Mouse (Mus musculus) ES-E14 (cell line): ENCODE data around the gene Cela3b. TPM values are rescaled to one million over a fixed set of nuclear protein-coding genes. Genes with fewer than 3 reads are reported as not detected.

Source experiments
- DNase-seq: peaks from one replicate; pipeline ENCODE4 v3.0.0-alpha.2; 2013; ENCODE audit warnings: low read depth, low spot score
- H3K27ac ChIP-seq: 2 replicates; pipeline ENCODE4 v1.5.1; 2012; ENCODE audit warnings: low read depth, mild to moderate bottlenecking, low read length, moderate library complexity, mixed read lengths; ENCODE audit not compliant: poor library complexity, insufficient read depth, severe bottlenecking
- H3K36me3 ChIP-seq: 2 replicates; pipeline ENCODE4 v1.6.1; 2012; ENCODE audit warnings: mild to moderate bottlenecking, low read length, moderate library complexity, mixed read lengths; ENCODE audit not compliant: control insufficient read depth, poor library complexity, insufficient read depth, severe bottlenecking
- H3K4me1 ChIP-seq, 2 experiments: fragments of 150-350 bp in 1 of 2; sonication (generic) in 1 of 2; 2 replicates each; pipeline ENCODE4 v1.6.1; 2012; ENCODE audit warnings: low read length in 2 of 2, mild to moderate bottlenecking in 1 of 2, mixed read lengths in 1 of 2; ENCODE audit not compliant: control insufficient read depth in 2 of 2, insufficient read depth in 2 of 2, poor library complexity in 1 of 2
- H3K4me3 ChIP-seq, 2 experiments: fragments of 150-350 bp in 1 of 2; sonication (generic) in 1 of 2; 2 replicates each; pipeline ENCODE4 v1.5.1; 2012; ENCODE audit warnings: low read length in 2 of 2, low read depth in 1 of 2, mild to moderate bottlenecking in 1 of 2, mixed read lengths in 1 of 2; ENCODE audit not compliant: insufficient read depth in 1 of 2, poor library complexity in 1 of 2, severe bottlenecking in 1 of 2
- H3K9ac ChIP-seq: 2 replicates; pipeline ENCODE4 v1.6.1; 2012; ENCODE audit warnings: low read depth, mild to moderate bottlenecking, low read length, mixed read lengths; ENCODE audit not compliant: poor library complexity, insufficient read depth, severe bottlenecking
- H3K9me3 ChIP-seq: fragments of 150-350 bp; sonication (generic); 2 replicates; pipeline ENCODE4 v1.6.1; 2012; ENCODE audit warnings: low read depth, mild to moderate bottlenecking, low read length; ENCODE audit not compliant: control insufficient read depth, insufficient read depth
- CHD2 ChIP-seq: IDR thresholded peaks from 2 replicates; pipeline ENCODE4 v1.6.1; 2014; ENCODE audit warnings: mild to moderate bottlenecking, low read depth, low read length, inconsistent platforms
- HCFC1 ChIP-seq: IDR thresholded peaks from 2 replicates; pipeline ENCODE4 v1.6.1; 2012; ENCODE audit warnings: low read length, inconsistent platforms, borderline replicate concordance; ENCODE audit not compliant: insufficient read depth
- MAFK ChIP-seq: IDR thresholded peaks from 2 replicates; pipeline ENCODE4 v1.6.1; 2014; ENCODE audit warnings: mild to moderate bottlenecking, low read depth, low read length, inconsistent platforms; ENCODE audit not compliant: insufficient read depth
- ZC3H11A ChIP-seq: IDR thresholded peaks from 2 replicates; pipeline ENCODE4 v1.6.1; 2012; ENCODE audit warnings: low read depth, mild to moderate bottlenecking, inconsistent platforms, low read length, borderline replicate concordance
- ZNF384 ChIP-seq: IDR thresholded peaks from 2 replicates; pipeline ENCODE4 v1.6.1; 2012; ENCODE audit warnings: low read depth, low read length, inconsistent platforms
- in situ Hi-C, 2 experiments: fragments of 600-800 bp; cut with MboI; formaldehyde crosslinking; loops; one replicate each; pipeline ENCODE4 v1.15.1; 2025; ENCODE audit warnings: low sequenced_read_pairs in 2 of 2, inconsistent platforms in 1 of 2; ENCODE audit not compliant: unreplicated experiment in 2 of 2
- total RNA-seq: library from RNA; depleted of rRNA; stranded (reverse); fragments of 300-350 nt; gene quantifications from 2 replicates; pipeline ENCODE4 v1.2.3, GENCODE M21; 2012

Gene Cela3b
- total RNA-seq, 1 experiment: not detected

GRCm38 (mm10) chr4:137473240-137473639 lies 42.9 kb upstream of the Cela3b start:
- H3K4me1 ChIP-seq: peaks cover 14 to 60% of the 10 kb centered on the region in 2 experiments
- DNase-seq: no peak
- no peak for TF ChIP-seq CHD2
- no peak for TF ChIP-seq MAFK
- TF ChIP-seq ZC3H11A: no peak
- no peak for TF ChIP-seq HCFC1
- no peak for TF ChIP-seq ZNF384
- H3K9me3 ChIP-seq: no peaks in the 10 kb centered on the region
- H3K9ac ChIP-seq: no peak overlapping the region
- peaks cover 3% of the 10 kb centered on the region; the same call in 1 of the 2 replicates for H3K36me3 ChIP-seq
- no peak overlapping the region for H3K27ac ChIP-seq
- H3K4me3 ChIP-seq: no peak overlapping the region
- in situ Hi-C loops: no loop called here

DNA sequence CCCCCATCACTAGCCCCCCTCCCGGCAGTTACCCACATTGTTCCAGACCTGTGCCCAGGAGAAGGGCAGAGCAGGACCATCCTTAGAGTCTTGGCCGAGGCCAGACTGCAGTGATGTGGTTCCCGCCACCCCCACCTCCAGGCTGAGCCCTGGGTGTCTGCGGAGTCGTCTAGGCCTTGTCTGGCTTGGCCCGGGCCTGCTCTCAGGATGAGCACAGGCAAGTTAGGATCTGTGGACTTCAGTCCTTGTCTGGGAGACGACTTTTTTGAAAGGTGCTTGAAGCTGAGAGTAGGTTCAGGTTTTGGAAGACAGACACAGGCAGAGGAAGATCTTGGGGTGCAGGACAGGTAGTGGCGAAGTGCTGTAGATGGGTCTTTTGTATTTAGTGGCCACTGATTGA lies 41.0 kb upstream of the Cela3b start:
- DNase-seq: no peak
- peak overlapping the region; percentile 82 to 96; a peak in 3 of 4 replicates for H3K4me3 ChIP-seq
- peaks cover 4 to 46% of the 10 kb centered on the region in 2 experiments for H3K4me1 ChIP-seq
- in situ Hi-C loops: no loop called here
- H3K36me3 ChIP-seq: peaks cover 3% of the 10 kb centered on the region; the same call in 1 of the 2 replicates
- H3K9me3 ChIP-seq: no peaks in the 10 kb centered on the region
- peak overlapping the region; percentile 87; the same call in 1 of the 2 replicates for H3K27ac ChIP-seq
- peak overlapping the region; percentile 69 for H3K9ac ChIP-seq
- TF ChIP-seq MAFK (no peak), HCFC1 (no peak), CHD2 (no peak), ZC3H11A (no peak), ZNF384 (no peak)

DNA sequence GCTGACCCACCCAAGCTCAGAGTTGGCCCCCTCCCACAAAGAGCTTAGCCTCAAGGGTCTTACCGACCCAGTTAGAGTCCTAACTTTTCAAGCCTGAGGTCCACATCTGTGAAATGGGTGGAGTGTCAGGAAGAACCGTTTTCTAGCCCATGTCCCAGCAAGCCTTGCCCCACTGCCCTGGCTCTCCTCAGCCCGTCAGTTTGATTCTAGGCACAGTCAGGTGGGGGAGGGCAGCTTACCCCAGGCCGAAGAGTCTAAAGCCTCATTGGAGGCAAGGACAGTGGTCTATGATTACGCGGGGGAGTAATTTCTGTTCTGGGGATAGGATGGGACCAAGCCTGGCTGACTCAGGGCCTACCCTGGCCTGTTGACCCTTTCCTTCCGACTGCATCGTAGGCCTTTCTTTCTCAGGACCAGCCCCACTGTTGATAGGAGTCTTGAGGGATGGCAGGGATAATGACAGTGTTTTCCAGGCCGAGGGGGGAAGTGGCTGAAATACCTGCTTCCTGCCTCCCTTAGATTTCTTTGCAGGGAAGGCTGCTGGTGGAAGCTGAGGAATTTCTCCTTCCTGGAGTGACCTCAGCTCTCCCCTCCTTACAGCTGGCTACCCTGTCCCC lies 40.5 kb upstream of the Cela3b start:
- peaks cover 4 to 40% of the 10 kb centered on the region in 2 experiments for H3K4me1 ChIP-seq
- in situ Hi-C loops: no loop called here
- peaks cover 3% of the 10 kb centered on the region; the same call in 1 of the 2 replicates for H3K36me3 ChIP-seq
- DNase-seq: no peak
- TF ChIP-seq HCFC1 (no peak), ZNF384 (no peak), CHD2 (no peak), ZC3H11A (no peak), MAFK (no peak)
- H3K9ac ChIP-seq: peak overlapping the region; percentile 69
- H3K4me3 ChIP-seq: peak overlapping the region; percentile 82 to 96
- H3K9me3 ChIP-seq: no peaks in the 10 kb centered on the region
- H3K27ac ChIP-seq: peak overlapping the region; percentile 87

- Histone ChIP-seq H3K9ac (peak overlapping the region; percentile 86), H3K36me3 (peaks cover 3% of the 10 kb centered on the region; the same call in 1 of the 2 replicates), H3K9me3 (no peaks in the 10 kb centered on the region), H3K4me1 (peaks cover 4 to 36% of the 10 kb centered on the region in 2 experiments), H3K4me3 (peak overlapping the region; percentile 82 to 96), H3K27ac (peak overlapping the region; percentile 89)
- DNase-seq: peak; percentile 81
- in situ Hi-C loops: no loop called here
- TF ChIP-seq ZC3H11A (no peak), CHD2 (peak; percentile 58; the same call in 1 of the 2 replicates), HCFC1 (peak; percentile 50; the same call in 1 of the 2 replicates)
Measured at GRCm38 (mm10) chr4:137469845-137470692, 39.7 kb upstream of the Cela3b start.
